Mouse (Mus musculus) lung, postnatal 0 days (tissue): ENCODE data around the gene Ttll11. TPM values are rescaled to one million over a fixed set of nuclear protein-coding genes. Genes with fewer than 3 reads are reported as not detected.

Source experiments
- ATAC-seq: fragments of 200-750 bp; cut with Nextera tagmentation; 2 replicates; pipeline ENCODE4 v1.8.0; 2017; ENCODE audit warnings: moderate library complexity
- DNase-seq: peaks from one replicate; pipeline ENCODE4 v3.0.0-alpha.2; 2016; ENCODE audit warnings: low spot score
- H3K27ac ChIP-seq: fragments of 300-500 bp; sonication (generic); 2 replicates; pipeline ENCODE4 v1.5.1; 2014; ENCODE audit warnings: antibody characterized with exemption, mild to moderate bottlenecking, low read length, mixed read lengths
- H3K27me3 ChIP-seq: fragments of 300-500 bp; sonication (generic); replicated peaks from 2 replicates; pipeline ENCODE4 v1.6.1; 2014; ENCODE audit warnings: low read length, mixed read lengths; ENCODE audit not compliant: insufficient read depth
- H3K36me3 ChIP-seq: fragments of 300-500 bp; sonication (generic); 2 replicates; pipeline ENCODE4 v1.6.1; 2014; ENCODE audit warnings: low read length, mixed read lengths; ENCODE audit not compliant: insufficient read depth
- H3K4me1 ChIP-seq: fragments of 300-500 bp; sonication (generic); 2 replicates; pipeline ENCODE4 v1.6.1; 2014; ENCODE audit warnings: antibody characterized with exemption, low read depth, low read length, mixed read lengths; ENCODE audit not compliant: insufficient read depth
- H3K4me2 ChIP-seq: fragments of 300-500 bp; sonication (generic); replicated peaks from 2 replicates; pipeline ENCODE4 v1.6.1; 2014; ENCODE audit warnings: low read depth, mild to moderate bottlenecking, low read length, moderate library complexity, mixed read lengths
- H3K4me3 ChIP-seq: fragments of 300-500 bp; sonication (generic); 2 replicates; pipeline ENCODE4 v1.5.1; 2014; ENCODE audit warnings: low read depth, low read length
- H3K9ac ChIP-seq: fragments of 300-500 bp; sonication (generic); replicated peaks from 2 replicates; pipeline ENCODE4 v1.6.1; 2014; ENCODE audit warnings: low read depth, mild to moderate bottlenecking
- H3K9me3 ChIP-seq: fragments of 300-500 bp; sonication (generic); 2 replicates; pipeline ENCODE4 v1.6.1; 2016; ENCODE audit warnings: low read length, mixed read lengths
- CTCF ChIP-seq: IDR thresholded peaks from 2 replicates; pipeline ENCODE4 v1.5.1; 2016; ENCODE audit warnings: antibody characterized with exemption, mild to moderate bottlenecking
- EP300 ChIP-seq: IDR thresholded peaks from 2 replicates; pipeline ENCODE4 v1.6.1; 2016; ENCODE audit warnings: antibody characterized with exemption, mild to moderate bottlenecking, control low read depth
- WGBS: fragments of 180-500 bp; shearing (Covaris S2); extraction: QIAGEN DNeasy Blood & Tissue Kit; methylation state at CpG from one replicate; pipeline ENCODE4 v1.1.7; 2014; 5-methylcytosine and 5-hydroxymethylcytosine counted together
- polyA plus RNA-seq: library from polyadenylated mRNA; unstranded; fragments of >200 nt; fragmentation: Nextera tagmentation; extraction: Ambion mirVana; gene quantifications from 2 replicates; pipeline ENCODE4 v1.2.1, GENCODE M21; 2015

Gene Ttll11
- polyA plus RNA-seq, 1 experiment from 2014 or later, result 2.1 TPM

GRCm38 (mm10) chr2:35849632-35850230, 130.0 kb downstream of the Ttll11 start:
- Histone ChIP-seq H3K36me3 (no peaks in the 10 kb centered on the region), H3K9me3 (no peaks in the 10 kb centered on the region), H3K9ac (no peak overlapping the region), H3K4me3 (no peak overlapping the region), H3K27me3 (no peaks in the 10 kb centered on the region), H3K4me1 (no peaks in the 10 kb centered on the region), H3K27ac (no peak overlapping the region), H3K4me2 (no peak overlapping the region)
- DNase-seq (no peak), ATAC-seq (no peak)
- 61% methylated on average over 10 of the region's 10 CpGs for WGBS
- TF ChIP-seq EP300, result no peak
- no peak for TF ChIP-seq CTCF

GRCm38 (mm10) chr2:35845611-35846504, 133.9 kb downstream of the Ttll11 start:
- no peak for ATAC-seq

DNA sequence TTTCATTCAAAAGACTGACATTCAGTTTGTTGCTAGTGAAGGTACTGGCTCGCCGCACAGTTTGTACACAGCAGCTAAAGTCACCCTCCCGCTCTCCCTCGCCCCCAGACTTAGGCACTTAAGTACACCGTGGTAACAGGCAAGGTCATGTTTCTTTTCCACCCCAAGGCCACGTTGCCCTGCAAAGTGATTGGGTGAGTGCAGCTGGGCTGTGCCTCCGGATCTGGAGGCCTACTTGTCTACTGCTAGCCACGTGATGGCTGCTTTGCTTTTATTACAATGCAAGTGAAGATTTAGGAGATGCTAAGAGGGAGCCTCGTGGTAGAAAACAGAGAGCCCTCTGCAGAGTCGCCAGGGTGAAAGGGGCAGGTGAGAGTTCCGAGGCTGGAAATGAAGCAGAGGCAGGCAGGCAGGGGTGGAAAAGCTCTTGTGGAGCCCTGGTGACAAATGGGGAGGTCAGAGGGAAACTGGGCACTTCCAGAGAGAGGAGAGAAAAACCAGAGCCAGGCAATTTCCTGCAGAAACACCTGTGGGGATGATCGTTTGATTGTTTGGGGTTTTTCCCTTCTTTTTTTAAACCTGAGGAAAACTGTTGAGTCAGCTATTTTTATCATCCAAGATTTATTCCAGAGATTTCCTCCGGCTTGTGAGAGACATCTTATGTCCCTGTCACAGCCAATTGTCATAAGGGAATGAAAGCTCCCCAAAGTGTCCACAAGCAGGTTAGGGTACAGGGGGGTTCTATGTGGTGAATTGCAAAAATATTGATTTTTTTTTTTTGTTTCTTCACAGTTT, 135.6 kb downstream of the Ttll11 start:
- WGBS, result 34% methylated on average over 13 of the region's 13 CpGs
- ATAC-seq (no peak), DNase-seq (no peak)
- Histone ChIP-seq H3K27me3 (no peaks in the 10 kb centered on the region), H3K4me3 (no peak overlapping the region), H3K9ac (no peak overlapping the region), H3K9me3 (no peaks in the 10 kb centered on the region), H3K4me1 (no peaks in the 10 kb centered on the region; the same call in 1 of the 2 replicates), H3K27ac (no peak overlapping the region), H3K4me2 (no peak overlapping the region), H3K36me3 (no peaks in the 10 kb centered on the region)
- TF ChIP-seq CTCF (no peak), EP300 (no peak)

More at GRCm38 (mm10) chr2:35845611-35846504, 133.9 kb downstream of the Ttll11 start:
- Histone ChIP-seq H3K27me3 (no peaks in the 10 kb centered on the region), H3K4me3 (no peak overlapping the region), H3K9ac (no peak overlapping the region), H3K36me3 (no peaks in the 10 kb centered on the region), H3K4me1 (no peaks in the 10 kb centered on the region), H3K9me3 (no peaks in the 10 kb centered on the region), H3K27ac (no peak overlapping the region), H3K4me2 (no peak overlapping the region)
- 54% methylated on average over 11 of the region's 11 CpGs for WGBS
- TF ChIP-seq CTCF (no peak), EP300 (no peak)
- no peak for DNase-seq

DNA sequence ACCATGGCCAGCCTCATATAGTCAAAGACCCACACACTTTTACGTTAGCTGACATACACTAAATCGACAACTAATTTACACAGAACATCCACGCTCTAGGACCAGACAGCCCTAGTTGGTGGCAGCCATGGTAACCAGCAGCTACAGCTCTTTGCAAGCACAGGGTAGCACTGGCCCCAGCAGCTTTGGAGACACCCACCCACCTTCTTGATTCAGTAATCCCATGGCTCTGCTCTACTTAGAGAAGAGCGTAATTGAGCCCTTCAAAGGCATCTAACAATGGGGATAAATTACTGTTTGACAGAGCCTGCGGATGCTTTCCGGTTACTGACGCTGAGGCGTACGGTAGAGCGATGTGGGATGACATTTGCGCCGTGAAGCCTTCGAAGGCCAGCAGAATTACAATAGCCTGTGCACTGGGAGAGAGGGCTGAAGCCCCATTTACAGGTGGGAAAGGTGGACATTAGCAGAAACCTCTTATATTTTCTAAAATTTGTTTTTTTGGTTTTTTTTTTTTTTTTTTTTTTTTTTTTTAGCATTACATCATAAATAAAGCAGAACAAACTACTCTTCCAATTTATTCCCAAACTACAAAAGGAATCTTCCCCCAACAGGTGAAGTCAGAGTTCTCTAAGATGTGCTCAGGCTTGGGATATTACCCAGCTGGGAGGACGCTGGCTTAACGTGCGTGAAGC, 136.8 kb downstream of the Ttll11 start:
- no peaks in the 10 kb centered on the region; the same call in 1 of the 2 replicates for H3K4me1 ChIP-seq
- no peak overlapping the region for H3K9ac ChIP-seq
- H3K4me3 ChIP-seq, result no peak overlapping the region
- WGBS, result 89% methylated on average over 16 of the region's 16 CpGs
- DNase-seq (no peak), ATAC-seq (no peak)
- TF ChIP-seq EP300, result no peak
- TF ChIP-seq CTCF, result no peak
- no peak overlapping the region for H3K4me2 ChIP-seq
- no peaks in the 10 kb centered on the region for H3K27me3 ChIP-seq
- no peaks in the 10 kb centered on the region for H3K36me3 ChIP-seq
- no peaks in the 10 kb centered on the region for H3K9me3 ChIP-seq
- H3K27ac ChIP-seq, result no peak overlapping the region

DNA sequence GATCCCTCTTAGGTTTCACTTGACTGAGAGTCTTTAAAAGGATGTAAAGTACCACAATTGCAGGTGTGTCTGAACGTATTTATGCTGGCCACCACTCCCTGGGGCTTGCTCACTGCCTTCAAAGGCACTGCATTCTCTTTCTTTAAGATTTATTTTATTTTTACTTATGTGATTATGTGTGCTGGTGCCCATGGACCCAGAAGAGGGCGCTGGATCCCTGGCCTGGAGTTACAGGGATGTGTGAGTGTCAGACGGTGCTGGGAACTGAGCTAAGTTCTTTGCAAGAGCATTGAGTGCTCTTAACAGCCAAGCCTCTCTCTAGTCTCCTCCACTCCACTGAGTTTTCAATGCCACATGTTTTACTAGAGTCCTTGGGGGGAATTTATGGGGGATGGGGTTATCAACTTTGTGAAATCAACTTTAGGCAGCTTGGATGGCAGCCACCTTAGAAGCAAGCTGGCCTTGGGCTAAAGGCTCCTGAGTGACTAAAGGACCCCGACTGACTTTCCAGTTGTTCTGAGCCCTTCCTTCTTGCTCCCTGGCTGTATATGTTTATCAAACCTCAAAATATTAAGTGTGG, 137.8 kb downstream of the Ttll11 start:
- peak; percentile 21; the same call in 1 of the 2 replicates for ATAC-seq
- WGBS, result 48% methylated on average over 4 of the region's 4 CpGs
- Histone ChIP-seq H3K27ac (0 out of 2 replicates have a peak overlapping the region, but pooled peaks have one; percentile 4), H3K9me3 (no peaks in the 10 kb centered on the region), H3K4me2 (no peak overlapping the region), H3K9ac (no peak overlapping the region), H3K36me3 (no peaks in the 10 kb centered on the region), H3K27me3 (no peaks in the 10 kb centered on the region), H3K4me1 (no peaks in the 10 kb centered on the region; the same call in 1 of the 2 replicates), H3K4me3 (no peak overlapping the region)
- no peak for DNase-seq
- peak; percentile 19; the same call in 1 of the 2 replicates for TF ChIP-seq CTCF
- TF ChIP-seq EP300, result no peak
